Mouse (Mus musculus) MEL (cell line): Measurements from ENCODE around the gene Zfp775. TPM values are rescaled to one million over a fixed set of nuclear protein-coding genes. Genes with fewer than 3 reads are reported as not detected.

Source experiments
- DNase-seq: peaks from one replicate; pipeline ENCODE4 v3.0.0; 2011; ENCODE audit warnings: low read depth, low spot score
- H3K27ac ChIP-seq: 2 replicates; pipeline ENCODE4 v1.5.1; 2012; ENCODE audit warnings: low read depth, mild to moderate bottlenecking, control low read depth, low read length, moderate library complexity; ENCODE audit not compliant: control insufficient read depth
- H3K27me3 ChIP-seq, 2 experiments: fragments of 150-350 bp in 1 of 2; sonication (generic) in 1 of 2; 2 replicates each; pipeline ENCODE4 v1.6.1; 2012; ENCODE audit warnings: low read length in 2 of 2, mild to moderate bottlenecking in 2 of 2, improper control_type of control experiment in 1 of 2, moderate library complexity in 1 of 2; ENCODE audit not compliant: insufficient read depth in 2 of 2, control insufficient read depth in 1 of 2
- H3K36me3 ChIP-seq, 2 experiments: 2 replicates each; pipeline ENCODE4 v1.6.1; 2012 to 2014; ENCODE audit warnings: low read length in 2 of 2, improper control_type of control experiment in 1 of 2, inconsistent platforms in 1 of 2, mild to moderate bottlenecking in 1 of 2; ENCODE audit not compliant: insufficient read depth in 2 of 2, control insufficient read depth in 1 of 2
- H3K4me1 ChIP-seq, 2 experiments: fragments of 150-350 bp in 1 of 2; sonication (generic) in 1 of 2; 2 replicates each; pipeline ENCODE4 v1.6.1; 2012; ENCODE audit warnings: low read length in 2 of 2, improper control_type of control experiment in 1 of 2, mild to moderate bottlenecking in 1 of 2; ENCODE audit not compliant: insufficient read depth in 2 of 2, control insufficient read depth in 1 of 2
- H3K4me3 ChIP-seq, 2 experiments: fragments of 150-350 bp in 1 of 2; sonication (generic) in 1 of 2; 2 replicates each; pipeline ENCODE4 v1.5.1; 2012; ENCODE audit warnings: low read depth in 2 of 2, low read length in 2 of 2, mild to moderate bottlenecking in 2 of 2, moderate library complexity in 2 of 2, control low read depth in 1 of 2, improper control_type of control experiment in 1 of 2; ENCODE audit not compliant: control insufficient read depth in 1 of 2, insufficient read depth in 1 of 2
- H3K79me2 ChIP-seq: 2 replicates; pipeline ENCODE4 v1.6.1; 2012; ENCODE audit warnings: mild to moderate bottlenecking, low read length, moderate library complexity; ENCODE audit not compliant: control insufficient read depth, poor library complexity, insufficient read depth
- H3K9ac ChIP-seq: 2 replicates; pipeline ENCODE4 v1.6.1; 2012; ENCODE audit warnings: low read depth, mild to moderate bottlenecking, control low read depth, low read length, moderate library complexity; ENCODE audit not compliant: control insufficient read depth, poor library complexity, severe bottlenecking
- H3K9me3 ChIP-seq: fragments of 150-350 bp; sonication (generic); replicated peaks from 2 replicates; pipeline ENCODE4 v1.6.1; 2012; ENCODE audit warnings: mild to moderate bottlenecking, low read length, improper control_type of control experiment, moderate library complexity; ENCODE audit not compliant: insufficient read depth
- BHLHE40 ChIP-seq: IDR thresholded peaks from 2 replicates; pipeline ENCODE4 v1.6.1; 2012; ENCODE audit warnings: low read depth, mild to moderate bottlenecking, inconsistent platforms, low read length, improper control_type of control experiment, borderline replicate concordance
- CTCF ChIP-seq, 3 experiments: IDR thresholded peaks in 2 of 3; conservative IDR thresholded peaks in 1 of 3; 2 replicates each; pipeline ENCODE4 v1.5.1; 2011 to 2012; ENCODE audit warnings: low read length in 3 of 3, low read depth in 2 of 3, mild to moderate bottlenecking in 2 of 3, improper control_type of control experiment in 1 of 3, inconsistent platforms in 1 of 3, mixed read lengths in 1 of 3, moderate library complexity in 1 of 3; ENCODE audit not compliant: control insufficient read depth in 1 of 3, insufficient read depth in 1 of 3, poor library complexity in 1 of 3, severe bottlenecking in 1 of 3
- E2F4 ChIP-seq: IDR thresholded peaks from 2 replicates; pipeline ENCODE4 v1.6.1; 2011; ENCODE audit warnings: low read depth, low read length, improper control_type of control experiment, borderline replicate concordance
- EP300 ChIP-seq, 2 experiments: IDR thresholded peaks; 2 replicates each; pipeline ENCODE4 v1.6.1; 2011; ENCODE audit warnings: improper control_type of control experiment in 2 of 2, low read length in 2 of 2, low read depth in 1 of 2, mild to moderate bottlenecking in 1 of 2
- GABPA ChIP-seq: IDR thresholded peaks from 2 replicates; pipeline ENCODE4 v1.6.1; 2012; ENCODE audit warnings: low read depth, mild to moderate bottlenecking, inconsistent platforms, low read length, improper control_type of control experiment, moderate library complexity
- KAT2A ChIP-seq: conservative IDR thresholded peaks from 2 replicates; pipeline ENCODE4 v1.6.1; 2012; ENCODE audit warnings: low read depth, low read length, improper control_type of control experiment, inconsistent platforms
- MAX ChIP-seq: IDR thresholded peaks from 2 replicates; pipeline ENCODE4 v1.6.1; 2011; ENCODE audit warnings: low read length, improper control_type of control experiment
- MAZ ChIP-seq: IDR thresholded peaks from 2 replicates; pipeline ENCODE4 v1.6.1; 2012; ENCODE audit warnings: low read depth, mild to moderate bottlenecking, inconsistent platforms, low read length, improper control_type of control experiment
- MEF2A ChIP-seq: IDR thresholded peaks from 2 replicates; pipeline ENCODE4 v1.6.1; 2014; ENCODE audit warnings: low read depth, mild to moderate bottlenecking, inconsistent platforms, low read length, improper control_type of control experiment; ENCODE audit not compliant: poor library complexity, insufficient replicate concordance, severe bottlenecking; ENCODE audit errors: extremely low read depth
- MXI1 ChIP-seq: IDR thresholded peaks from 2 replicates; pipeline ENCODE4 v1.6.1; 2011; ENCODE audit warnings: mild to moderate bottlenecking, low read depth, low read length, improper control_type of control experiment
- MYB ChIP-seq: IDR thresholded peaks from 2 replicates; pipeline ENCODE4 v1.6.1; 2011; ENCODE audit warnings: mild to moderate bottlenecking, low read depth, low read length, improper control_type of control experiment
- MYC ChIP-seq: IDR thresholded peaks from 2 replicates; pipeline ENCODE4 v1.6.1; 2011; ENCODE audit warnings: low read depth, mild to moderate bottlenecking, low read length, improper control_type of control experiment, moderate library complexity
- POLR2A ChIP-seq, 2 experiments: IDR thresholded peaks; 2 replicates each; pipeline ENCODE4 v1.6.1; 2011 to 2012; ENCODE audit warnings: low read length in 2 of 2, mild to moderate bottlenecking in 2 of 2, control low read depth in 1 of 2, improper control_type of control experiment in 1 of 2, low read depth in 1 of 2, moderate library complexity in 1 of 2; ENCODE audit not compliant: control insufficient read depth in 1 of 2, insufficient read depth in 1 of 2, poor library complexity in 1 of 2
- POLR2AphosphoS5 ChIP-seq: IDR thresholded peaks from 2 replicates; pipeline ENCODE4 v1.6.1; 2012; ENCODE audit warnings: low read depth, borderline replicate concordance, mild to moderate bottlenecking, inconsistent platforms, low read length, moderate library complexity, mixed read lengths
- RAD21 ChIP-seq: IDR thresholded peaks from 2 replicates; pipeline ENCODE4 v1.6.1; 2011; ENCODE audit warnings: mild to moderate bottlenecking, low read depth, low read length, improper control_type of control experiment
- RCOR1 ChIP-seq: IDR thresholded peaks from 2 replicates; pipeline ENCODE4 v1.6.1; 2012; ENCODE audit warnings: low read depth, mild to moderate bottlenecking, inconsistent platforms, low read length, improper control_type of control experiment
- SIN3A ChIP-seq: IDR thresholded peaks from 2 replicates; pipeline ENCODE4 v1.6.1; 2012; ENCODE audit warnings: low read length, improper control_type of control experiment, inconsistent platforms
- SMC3 ChIP-seq: IDR thresholded peaks from 2 replicates; pipeline ENCODE4 v1.6.1; 2011; ENCODE audit warnings: low read depth, low read length, improper control_type of control experiment
- TAL1 ChIP-seq: IDR thresholded peaks from 2 replicates; pipeline ENCODE4 v1.6.1; 2012; ENCODE audit warnings: mild to moderate bottlenecking, inconsistent platforms, low read length, moderate library complexity, mixed read lengths
- USF1 ChIP-seq: IDR thresholded peaks from 2 replicates; pipeline ENCODE4 v1.6.1; 2014; ENCODE audit warnings: low read depth, mild to moderate bottlenecking, inconsistent platforms, low read length, improper control_type of control experiment, moderate library complexity
- USF2 ChIP-seq, 2 experiments: IDR thresholded peaks; 2 replicates each; pipeline ENCODE4 v1.6.1; 2011 to 2012; ENCODE audit warnings: improper control_type of control experiment in 2 of 2, low read length in 2 of 2, borderline replicate concordance in 1 of 2, inconsistent platforms in 1 of 2, low read depth in 1 of 2, mild to moderate bottlenecking in 1 of 2; ENCODE audit not compliant: insufficient read depth in 1 of 2
- ZMIZ1 ChIP-seq: IDR thresholded peaks from 2 replicates; pipeline ENCODE4 v1.6.1; 2012; ENCODE audit warnings: low read depth, mild to moderate bottlenecking, inconsistent platforms, low read length, improper control_type of control experiment, moderate library complexity
- polyA plus RNA-seq, 2 experiments: library from polyadenylated mRNA; stranded (reverse) in 1 of 2; unstranded in 1 of 2; fragments of >175 nt in 1 of 2; fragments of >200 nt in 1 of 2; gene quantifications; 2 replicates each; pipeline versions ENCODE4 v1.2.1 to v1.2.4; 2012; ENCODE audit warnings: low replicate concordance in 2 of 2, low read depth in 1 of 2; ENCODE audit not compliant: insufficient read length in 2 of 2, insufficient read depth in 1 of 2, missing spikeins in 1 of 2
- total RNA-seq: library from RNA; depleted of rRNA; stranded (reverse); fragments of 300-350 nt; gene quantifications from 2 replicates; pipeline ENCODE4 v1.2.3, GENCODE M21; 2012

Zfp775 gene
- total and polyA plus RNA-seq, 3 experiments, result not detected

GRCm38 (mm10) chr6:48630831-48631230, 29.0 kb downstream of the Zfp775 start:
- H3K27me3 ChIP-seq, result no peaks in the 10 kb centered on the region
- H3K9me3 ChIP-seq, result no peaks in the 10 kb centered on the region
- H3K4me3 ChIP-seq, result no peak overlapping the region
- no peaks in the 10 kb centered on the region for H3K4me1 ChIP-seq
- DNase-seq, result no peak
- H3K27ac ChIP-seq, result no peak overlapping the region
- H3K9ac ChIP-seq, result no peak overlapping the region
- no peak for TF ChIP-seq POLR2A (IDR thresholded peaks at IDR 0.05; ENCODE audit: control insufficient read depth in 1 of 2, insufficient read depth in 1 of 2, low read depth in 1 of 2, low read length in 2 of 2, poor library complexity in 1 of 2)
- TF ChIP-seq RAD21, result no peak
- TF ChIP-seq MAX, result no peak
- TF ChIP-seq USF2 (IDR thresholded peaks at IDR 0.05; ENCODE audit: borderline replicate concordance in 1 of 2, insufficient read depth in 1 of 2, low read depth in 1 of 2, low read length in 2 of 2), result no peak
- no peak for TF ChIP-seq CTCF (IDR thresholded peaks at IDR 0.05 in 2 of 3, conservative IDR thresholded peaks at IDR 0.05 in 1 of 3; ENCODE audit: control insufficient read depth in 1 of 3, insufficient read depth in 1 of 3, low read depth in 2 of 3, low read length in 3 of 3, poor library complexity in 1 of 3, severe bottlenecking in 1 of 3)
- TF ChIP-seq BHLHE40, result no peak
- TF ChIP-seq MXI1, result no peak
- no peak for TF ChIP-seq MYC
- TF ChIP-seq SIN3A, result no peak
- no peak for TF ChIP-seq MEF2A
- no peak for TF ChIP-seq TAL1
- no peak for TF ChIP-seq SMC3
- no peak for TF ChIP-seq POLR2AphosphoS5
- no peak for TF ChIP-seq RCOR1
- no peak for TF ChIP-seq E2F4
- no peak for TF ChIP-seq GABPA
- TF ChIP-seq USF1, result no peak
- no peaks in the 10 kb centered on the region for H3K79me2 ChIP-seq
- H3K36me3 ChIP-seq, result no peaks in the 10 kb centered on the region

- Histone ChIP-seq H3K4me1 (no peaks in the 10 kb centered on the region), H3K27ac (no peak overlapping the region)
- TF ChIP-seq KAT2A (no peak), MYB (no peak), SIN3A (no peak), MEF2A (no peak), MAX (no peak), EP300 (IDR thresholded peaks at IDR 0.05; ENCODE audit: low read depth in 1 of 2, low read length in 2 of 2) (no peak), MAZ (no peak), BHLHE40 (no peak), ZMIZ1 (no peak)
Observed at GRCm38 (mm10) chr6:48635105-48635504, 33.2 kb downstream of the Zfp775 start.

More at GRCm38 (mm10) chr6:48635105-48635504, 33.2 kb downstream of the Zfp775 start:
- Histone ChIP-seq H3K27me3 (no peaks in the 10 kb centered on the region), H3K9me3 (no peaks in the 10 kb centered on the region), H3K36me3 (no peaks in the 10 kb centered on the region), H3K79me2 (no peaks in the 10 kb centered on the region), H3K4me3 (no peak overlapping the region), H3K9ac (no peak overlapping the region)
- DNase-seq, result no peak
